Mouse (Mus musculus): Measurements from ENCODE around the gene Rc3h1.

- TF ChIP-seq CTCF (IDR thresholded peaks at IDR 0.05; ENCODE audit: control insufficient read depth, insufficient read depth, insufficient replicate concordance, low read depth, low read length) (no peak), POLR2A (IDR thresholded peaks at IDR 0.05; ENCODE audit: control insufficient read depth, low read depth, low read length) (no peak)
These were observed 80.8 kb downstream of the Rc3h1 start for GRCm38 (mm10) chr1:160986881-160987635.
